Mouse (Mus musculus) G1E (cell line): ENCODE data around the gene Frem3.

Experiments
- CTCF ChIP-seq: IDR thresholded peaks from 2 replicates; pipeline ENCODE4 v1.5.1; 2012; ENCODE audit warnings: low read depth, low read length, inconsistent platforms, mixed read lengths
- POLR2AphosphoS5 ChIP-seq: IDR thresholded peaks from 2 replicates; pipeline ENCODE4 v1.6.1; 2012; ENCODE audit warnings: low read depth, low read length, inconsistent platforms; ENCODE audit not compliant: insufficient replicate concordance

DNA sequence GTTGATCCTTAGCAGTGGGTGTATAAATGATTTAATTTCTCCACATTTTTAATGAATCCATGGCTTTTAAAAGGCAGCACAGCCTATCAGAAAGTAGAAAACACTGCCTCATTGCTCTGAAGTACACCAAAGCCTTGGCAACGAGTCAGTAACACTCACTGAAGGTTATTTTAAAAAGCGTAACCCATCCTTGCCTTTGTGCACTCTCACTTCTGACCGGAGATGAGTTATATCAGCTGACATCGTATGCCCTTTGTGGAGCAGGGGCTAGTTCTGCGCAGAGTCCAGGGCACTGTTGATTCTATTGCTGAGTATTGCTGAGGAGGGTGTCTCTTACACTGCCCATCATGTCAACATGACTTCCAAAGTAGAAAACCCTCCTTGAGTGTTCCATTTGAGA is 18.3 kb upstream of the Frem3 start:
- no peak for TF ChIP-seq POLR2AphosphoS5
- no peak for TF ChIP-seq CTCF
